Mouse (Mus musculus): ENCODE data around the gene Eif4e.

DNA sequence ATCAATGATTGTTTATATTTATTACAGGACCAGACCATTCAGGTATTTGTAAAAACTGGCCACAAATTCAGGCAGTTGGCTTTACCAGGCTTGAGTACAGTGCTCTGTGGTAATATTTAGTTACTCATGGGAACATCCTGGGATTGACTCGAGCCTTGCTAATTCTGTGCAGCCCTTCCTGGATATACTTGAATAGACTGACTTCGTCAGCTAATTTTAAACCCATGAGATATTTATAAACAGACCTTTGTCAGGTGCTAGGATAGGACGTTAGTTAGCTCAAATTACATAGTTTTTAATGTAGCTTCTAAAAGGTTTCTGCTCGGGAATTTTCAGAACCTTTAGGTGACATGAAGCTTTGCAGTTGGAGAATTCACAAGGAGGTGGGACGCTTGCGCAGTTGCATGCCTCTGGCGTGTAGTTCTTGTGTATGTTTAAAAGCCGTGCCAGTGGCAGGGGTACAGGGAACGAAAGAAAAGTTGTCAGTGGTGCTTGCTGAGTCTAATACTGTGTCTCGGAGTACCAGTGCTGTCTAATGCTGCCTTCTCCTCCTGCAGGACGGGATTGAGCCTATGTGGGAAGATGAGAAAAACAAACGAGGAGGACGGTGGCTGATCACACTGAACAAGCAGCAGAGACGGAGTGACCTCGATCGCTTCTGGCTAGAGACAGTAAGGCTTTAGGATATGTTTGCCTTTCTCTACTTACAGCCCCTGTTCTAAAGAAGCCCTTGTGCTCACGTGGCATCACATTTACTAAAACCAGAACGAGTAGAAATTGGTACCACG lies 24.6 kb downstream of the Eif4e start:
- TF ChIP-seq MYOD1 (IDR thresholded peaks at IDR 0.05; ENCODE audit: control insufficient read depth in 1 of 3, insufficient read length in 2 of 3, low read depth in 2 of 3) = no peak
- TF ChIP-seq POLR2A (IDR thresholded peaks at IDR 0.05; ENCODE audit: insufficient read length, low read depth) = no peak
- TF ChIP-seq MAX (IDR thresholded peaks at IDR 0.05; ENCODE audit: low read depth) = no peak
- no peak for TF ChIP-seq CEBPB (IDR thresholded peaks at IDR 0.05; ENCODE audit: insufficient read depth, poor library complexity, severe bottlenecking)
- no peak for TF ChIP-seq POLR2AphosphoS2 (IDR thresholded peaks at IDR 0.05; ENCODE audit: insufficient read length, low read depth)
- no peak for TF ChIP-seq USF1 (IDR thresholded peaks at IDR 0.05; ENCODE audit: low read depth)
- no peak for TF ChIP-seq REST (IDR thresholded peaks at IDR 0.05; ENCODE audit: insufficient read depth, insufficient read length)
- no peak for TF ChIP-seq TCF3 (IDR thresholded peaks at IDR 0.05; ENCODE audit: insufficient read length, low read depth)
